Mouse (Mus musculus) right cerebral cortex, adult 18-20 months (tissue): ENCODE data around the gene Scamp1.

Source experiments
- DNase-seq: peaks from one replicate; pipeline ENCODE4 v3.0.0; 2022; ENCODE audit warnings: mixed read lengths

Gene Scamp1

DNA sequence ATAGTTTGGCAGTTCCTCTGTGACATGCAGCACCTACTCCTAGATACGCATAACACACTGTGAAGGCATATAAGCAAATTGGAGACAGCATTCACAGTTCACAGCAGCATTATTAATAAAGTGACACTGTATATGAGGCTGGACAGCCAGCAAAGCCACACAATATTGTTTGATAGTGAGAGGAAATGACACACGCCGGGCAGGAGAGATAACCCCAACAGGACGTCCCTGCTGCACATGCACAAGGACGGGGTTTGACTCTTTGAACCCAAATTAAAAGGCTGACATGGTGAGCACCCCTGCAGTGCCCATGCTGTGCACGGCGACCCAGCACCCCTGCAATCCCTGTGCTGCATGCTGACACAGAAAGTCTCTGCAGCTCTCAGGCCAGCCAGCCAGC is 17.5 kb downstream of the Scamp1 start:
- no peak for DNase-seq

DNA sequence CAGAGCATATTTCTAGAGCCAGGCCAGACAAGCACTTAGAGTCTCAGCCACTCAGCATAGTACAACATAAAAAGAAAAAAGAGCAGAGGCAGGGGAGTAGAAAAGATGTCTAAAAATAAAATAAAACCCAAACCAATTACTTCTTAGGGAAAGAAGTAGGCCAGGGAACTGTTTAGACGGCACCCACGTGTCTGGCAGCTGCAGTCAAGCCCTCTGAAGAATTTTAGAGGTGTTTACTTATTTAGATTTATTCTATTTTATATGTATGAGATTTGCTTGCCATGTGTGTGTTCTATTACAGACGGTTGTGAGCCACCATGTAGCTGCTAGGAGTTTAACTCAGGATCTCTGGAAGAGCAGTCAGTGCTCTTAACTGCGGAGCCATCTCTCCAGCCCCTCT is 18.5 kb downstream of the Scamp1 start:
- no peak for DNase-seq

DNA sequence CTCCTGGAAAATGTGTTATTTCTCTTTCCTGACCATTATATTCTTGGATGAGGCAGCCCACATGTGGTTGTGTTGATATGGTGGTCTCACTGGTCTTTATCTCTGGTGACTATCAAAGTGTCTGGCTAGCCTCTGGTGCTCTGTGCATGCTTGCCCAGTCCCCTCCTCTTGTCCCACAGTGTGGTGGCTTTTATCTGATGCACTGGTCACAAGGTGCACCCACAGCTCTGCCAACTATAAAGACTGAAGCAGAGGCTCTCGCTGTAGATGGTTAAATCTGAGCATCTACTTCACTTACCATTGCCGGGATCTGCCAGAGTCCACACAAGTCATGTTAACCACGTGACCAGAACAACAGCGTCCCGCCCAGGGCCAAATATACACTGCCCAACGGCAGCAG is 19.1 kb downstream of the Scamp1 start:
- DNase-seq = no peak

DNA sequence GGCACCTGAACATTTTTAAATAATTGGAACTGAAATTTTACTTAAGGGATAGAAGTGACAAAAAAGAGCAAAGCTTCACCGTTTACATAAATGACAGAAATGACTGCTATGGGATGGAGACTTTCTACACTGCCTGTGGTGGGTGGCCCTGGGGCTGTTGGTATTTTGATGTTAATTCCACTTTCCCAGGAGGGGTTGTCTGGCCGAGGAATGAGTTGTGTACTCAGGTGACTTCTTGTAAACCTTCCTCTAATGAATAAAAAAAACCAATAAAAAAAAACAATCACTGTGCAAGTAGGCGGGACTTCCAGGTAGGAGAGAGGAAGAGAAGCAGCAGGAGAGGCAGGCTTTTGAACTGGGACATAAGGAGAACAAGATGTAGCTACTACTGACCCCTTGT is 20.4 kb downstream of the Scamp1 start:
- no peak for DNase-seq

DNA sequence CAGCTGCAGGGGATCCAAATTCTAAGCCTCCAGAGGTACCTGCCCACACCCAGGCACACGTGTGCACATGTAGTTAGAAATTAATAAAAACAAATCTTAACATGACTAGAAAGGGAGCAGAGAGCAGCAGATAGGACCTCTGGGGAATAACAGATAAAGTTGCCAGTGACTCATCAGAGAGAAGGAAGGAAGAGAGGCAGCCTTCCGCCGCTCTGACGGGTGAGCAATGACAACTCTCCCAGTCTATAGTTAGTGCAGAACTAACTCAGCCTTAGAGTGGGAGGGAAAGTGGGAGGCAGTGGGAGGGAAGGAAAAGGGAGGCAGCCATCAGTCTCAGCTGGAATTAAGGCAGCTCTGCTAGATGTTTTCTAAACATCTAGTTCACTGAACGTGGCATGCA is 21.7 kb downstream of the Scamp1 start:
- DNase-seq = peak; percentile 52

DNA sequence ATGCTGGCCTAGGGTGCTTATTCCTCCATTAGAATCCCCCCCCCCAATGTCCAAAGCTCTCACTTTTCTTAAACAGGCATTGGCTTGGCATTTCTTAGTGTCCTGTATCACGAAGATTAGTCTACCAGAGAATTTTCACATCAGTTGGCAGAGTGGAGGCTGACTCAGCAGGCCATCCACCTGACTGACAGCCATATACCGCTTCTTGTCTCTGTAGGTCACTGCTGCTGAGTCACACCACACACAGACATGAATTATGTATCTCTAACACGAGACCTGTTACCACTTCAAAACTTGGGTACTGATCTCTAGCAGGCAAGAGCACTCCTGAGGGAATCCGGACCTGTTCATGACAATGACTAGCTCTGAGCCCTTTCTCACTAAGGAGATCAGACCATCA is 23.1 kb downstream of the Scamp1 start:
- DNase-seq = peak; percentile 40

DNA sequence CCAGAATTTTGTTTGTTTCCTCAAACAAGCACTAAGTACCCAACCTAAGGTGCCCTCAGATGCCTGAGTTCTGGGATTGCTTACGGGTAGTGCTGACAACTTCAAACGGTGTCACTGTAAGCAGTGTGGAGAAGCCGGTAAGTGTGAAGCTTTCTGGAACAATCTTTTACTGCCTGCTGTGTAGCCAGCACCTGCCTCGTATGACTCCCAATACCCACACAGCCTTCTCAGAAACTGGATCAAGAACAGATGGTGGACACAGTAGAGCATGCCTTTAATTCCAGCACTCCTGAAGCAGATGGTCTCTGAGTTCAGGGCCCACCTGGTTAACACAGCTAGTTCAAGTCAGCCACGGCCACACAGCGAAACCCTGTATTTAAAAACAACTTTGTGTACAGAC is 24.0 kb downstream of the Scamp1 start:
- no peak for DNase-seq

DNA sequence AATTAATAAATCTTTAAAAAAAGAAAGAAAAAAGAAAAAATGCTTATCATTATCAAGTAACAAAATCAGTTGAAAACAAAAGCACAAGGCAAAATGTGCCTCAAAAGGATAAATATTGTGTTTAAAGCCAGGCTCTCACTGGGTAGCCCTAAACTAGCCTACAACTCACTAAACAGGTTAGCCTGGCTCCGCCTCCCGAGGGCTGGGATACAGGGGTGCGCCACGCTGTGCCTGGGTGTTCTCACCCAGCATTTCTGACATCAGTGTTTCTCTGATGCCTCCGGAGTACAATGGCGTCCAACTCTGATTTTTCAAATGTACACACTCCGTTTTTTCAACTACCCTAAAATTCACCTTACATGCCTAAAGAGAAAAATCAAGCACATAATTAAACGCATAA is 24.7 kb downstream of the Scamp1 start:
- DNase-seq = no peak

DNA sequence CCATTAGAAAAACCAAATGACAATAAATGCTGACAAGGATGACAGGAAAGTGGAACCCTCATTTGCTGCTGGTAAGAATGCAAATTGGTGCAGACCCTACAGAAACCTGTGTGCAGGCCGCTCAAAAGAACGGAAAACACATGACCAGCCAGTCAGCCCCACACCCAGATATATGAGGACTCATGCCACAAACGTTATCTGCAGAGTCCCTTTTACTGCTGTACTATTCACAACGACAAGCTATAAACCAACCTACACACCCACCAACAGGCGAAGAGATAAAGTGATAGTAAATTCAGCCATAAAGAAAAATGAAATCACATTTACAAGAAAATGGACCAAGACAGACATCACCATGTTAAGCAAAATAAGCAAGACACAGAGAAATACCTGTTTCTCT is 26.4 kb downstream of the Scamp1 start:
- DNase-seq = no peak

DNA sequence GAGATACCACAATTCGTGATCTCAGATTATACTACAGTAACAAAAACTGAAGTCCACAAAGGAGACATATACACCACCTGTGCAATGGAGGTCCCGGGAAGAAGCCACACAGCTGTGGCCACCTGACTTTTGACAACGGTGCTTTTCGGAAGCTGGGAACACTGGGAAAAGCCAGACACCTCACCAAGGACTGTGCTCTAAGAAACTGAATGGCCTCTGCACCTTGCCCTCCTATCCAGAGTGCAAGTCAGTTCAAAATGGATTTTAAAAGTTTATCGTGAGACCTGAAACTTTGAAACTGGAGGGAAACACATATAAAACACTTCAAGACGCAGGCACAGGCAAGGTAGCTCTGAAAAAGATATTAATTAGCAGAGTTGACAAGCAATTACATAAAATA is 27.1 kb downstream of the Scamp1 start:
- no peak for DNase-seq

DNA sequence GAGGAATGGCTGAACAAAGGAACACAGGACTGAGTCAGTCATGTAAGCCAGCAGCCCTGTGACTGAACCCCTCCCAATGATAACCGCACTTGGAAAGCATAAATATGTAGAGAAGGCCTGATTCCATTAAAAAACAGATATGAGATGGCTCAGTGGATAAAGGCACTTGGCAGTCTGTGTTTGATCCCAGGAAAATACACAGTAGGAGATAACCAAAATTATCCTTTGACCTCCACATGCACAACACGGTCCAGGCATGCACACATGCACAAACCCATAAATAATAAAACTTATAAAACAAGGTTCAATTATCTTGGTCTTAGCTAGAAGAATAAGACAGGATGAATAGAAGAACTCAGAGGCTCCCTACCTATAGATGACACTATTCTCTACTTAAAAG is 27.9 kb downstream of the Scamp1 start:
- DNase-seq = no peak

DNA sequence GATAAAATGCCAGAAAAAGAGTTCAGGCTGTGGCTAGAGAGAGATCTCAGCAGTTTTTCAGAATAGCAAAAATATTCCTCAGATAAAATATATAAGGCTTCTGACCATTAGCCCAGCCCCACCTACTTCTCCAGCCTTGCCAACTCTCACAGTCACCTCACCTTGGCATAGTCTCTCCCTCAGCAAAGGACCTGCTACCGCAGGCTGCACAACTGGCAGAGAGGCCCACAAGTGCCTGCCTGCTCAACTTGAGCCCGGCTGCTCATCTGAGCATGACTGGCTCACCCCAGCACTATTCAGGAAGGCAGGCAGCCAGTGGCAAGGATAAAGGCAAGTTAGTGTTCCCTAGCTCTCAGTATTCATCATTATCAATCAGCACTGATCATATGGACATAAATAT is 30.5 kb downstream of the Scamp1 start:
- DNase-seq = no peak

DNA sequence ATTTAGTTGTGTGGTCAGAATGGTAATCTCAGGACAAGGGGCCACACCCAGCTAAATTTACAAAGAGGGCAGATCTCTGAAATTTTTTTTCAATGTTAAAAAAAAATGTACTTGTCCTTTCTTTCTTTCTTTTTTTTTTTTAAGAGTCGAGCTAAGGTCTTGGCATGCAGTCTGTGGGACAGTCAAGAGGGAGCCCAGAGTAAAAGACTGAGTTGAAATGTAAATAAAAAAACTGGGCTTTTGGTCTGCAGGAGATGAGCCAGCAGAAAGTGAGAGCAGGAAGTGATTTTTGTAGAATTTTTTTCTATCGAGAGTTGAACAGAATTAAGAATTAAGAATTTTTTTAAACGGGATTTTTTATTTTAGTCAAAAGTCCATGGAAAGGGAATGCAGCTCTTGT is 31.4 kb downstream of the Scamp1 start:
- DNase-seq = no peak

DNA sequence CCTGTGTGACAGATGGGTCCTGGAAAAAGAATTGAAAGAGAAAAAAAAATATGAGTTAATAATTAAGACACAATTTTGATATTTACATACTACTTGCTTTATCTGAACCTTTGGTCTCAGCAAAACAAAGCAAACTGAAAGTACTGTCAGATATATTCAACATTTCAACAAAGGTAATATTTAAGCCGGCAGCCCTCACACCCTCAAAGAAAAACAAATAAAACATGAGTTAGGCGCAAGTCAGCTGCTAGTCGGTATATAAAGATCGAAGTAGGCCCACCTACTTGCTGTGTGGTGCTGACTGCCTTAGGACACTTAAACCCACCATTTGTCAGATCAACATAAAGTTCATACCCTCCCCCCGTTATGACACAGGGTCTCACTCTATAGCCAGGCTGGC is 32.6 kb downstream of the Scamp1 start:
- DNase-seq = no peak

DNA sequence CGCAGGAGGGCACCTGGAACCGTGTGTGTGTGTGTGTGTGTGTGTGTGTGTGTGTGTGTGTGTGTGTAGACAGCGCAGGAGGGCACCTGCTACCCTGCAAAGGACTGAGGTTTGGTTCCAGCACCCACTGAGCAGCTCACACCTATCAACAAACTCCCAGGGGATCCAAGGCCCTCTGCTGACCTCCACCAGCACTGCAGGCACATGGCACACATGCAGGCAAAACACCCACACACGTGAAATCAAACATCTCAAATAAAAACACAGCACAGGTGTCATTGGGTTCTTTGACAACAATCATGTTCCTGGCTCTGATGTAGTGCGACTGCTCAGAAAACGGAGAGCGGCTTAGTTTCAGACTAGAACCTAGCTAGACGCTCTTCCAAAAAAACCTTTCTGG is 34.9 kb downstream of the Scamp1 start:
- DNase-seq = no peak

DNA sequence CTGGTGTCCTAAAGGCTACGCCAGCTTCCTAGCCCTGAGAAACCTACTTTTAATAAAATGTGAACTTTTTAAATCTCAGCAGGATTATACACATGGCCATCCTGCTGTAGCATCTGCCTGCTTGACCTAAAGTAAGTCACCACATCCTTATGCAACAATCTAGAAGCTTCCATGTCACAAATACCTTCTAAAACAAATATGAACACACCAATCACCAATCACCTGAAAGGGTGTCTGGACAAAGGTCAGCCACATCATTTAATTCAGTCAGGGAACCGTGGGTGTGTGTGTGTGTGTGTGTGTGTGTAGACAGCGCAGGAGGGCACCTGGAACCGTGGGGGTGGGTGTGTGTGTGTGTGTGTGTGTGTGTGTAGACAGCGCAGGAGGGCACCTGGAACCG is 35.5 kb downstream of the Scamp1 start:
- no peak for DNase-seq

DNA sequence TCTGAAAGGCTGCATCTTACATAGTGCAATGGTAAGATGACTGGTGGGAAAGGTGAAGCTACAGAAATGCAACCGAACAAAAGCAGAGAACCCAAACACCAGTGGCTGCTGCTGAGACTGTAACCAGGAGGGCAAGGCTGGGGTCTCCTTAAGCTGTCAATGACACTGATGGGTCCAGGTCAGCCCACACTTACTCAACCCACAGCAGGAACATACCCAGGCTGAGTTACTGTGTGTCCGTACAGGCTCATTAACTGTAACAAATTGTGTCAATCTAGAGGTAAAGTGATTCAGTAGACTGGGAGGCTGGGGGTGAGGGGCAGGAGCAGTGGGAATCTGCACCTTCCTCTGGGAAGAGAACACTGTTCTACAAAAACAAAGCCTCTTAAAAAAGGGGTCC is 42.8 kb downstream of the Scamp1 start:
- DNase-seq = no peak

DNA sequence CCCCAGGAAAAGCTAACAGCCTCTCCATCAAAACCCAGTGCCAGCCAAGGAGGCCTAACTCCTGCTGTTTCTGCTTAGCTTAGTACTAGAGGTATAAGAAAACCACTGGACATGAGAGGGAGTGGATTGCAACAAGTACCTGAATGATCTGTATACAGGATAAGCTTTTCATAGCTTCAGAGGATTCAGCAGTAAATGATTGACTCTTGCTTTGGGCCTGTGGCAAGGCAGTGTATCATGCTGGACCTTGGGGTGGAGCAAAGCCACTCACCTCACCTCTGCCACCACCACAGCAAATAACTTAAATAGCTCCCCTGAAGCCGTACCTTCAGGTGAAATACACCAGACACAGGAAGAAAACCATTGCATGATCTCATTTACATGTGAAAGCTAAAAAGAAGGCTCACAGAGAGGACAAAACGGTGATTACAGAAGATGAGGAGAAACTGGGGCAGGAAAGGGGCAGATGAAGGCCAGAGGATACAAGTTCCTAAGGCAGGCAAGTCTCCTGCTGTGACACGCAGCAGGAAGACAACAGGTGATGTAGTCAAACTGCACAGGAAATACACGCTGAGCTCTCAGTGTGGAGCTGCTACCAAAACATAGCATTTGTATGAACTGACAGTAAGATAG is 43.6 kb downstream of the Scamp1 start:
- no peak for DNase-seq

DNA sequence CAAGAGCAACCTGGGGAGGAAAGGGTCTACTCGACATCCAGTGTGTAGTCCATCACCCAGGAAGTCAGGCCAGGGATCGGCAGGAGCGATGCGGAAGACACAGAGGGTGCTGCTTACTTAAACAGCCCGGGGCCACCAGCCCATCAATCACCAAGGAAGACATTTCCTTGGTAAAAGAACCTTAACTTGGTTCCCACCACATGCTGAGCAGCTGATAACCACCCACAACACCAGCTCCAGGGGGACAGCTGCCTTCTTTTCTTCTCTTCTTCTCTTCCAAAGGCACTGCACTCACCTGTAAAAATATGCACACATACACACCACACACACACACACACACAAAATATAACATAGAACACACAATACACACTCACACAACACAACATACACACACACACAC is 44.8 kb downstream of the Scamp1 start:
- DNase-seq = no peak

DNA sequence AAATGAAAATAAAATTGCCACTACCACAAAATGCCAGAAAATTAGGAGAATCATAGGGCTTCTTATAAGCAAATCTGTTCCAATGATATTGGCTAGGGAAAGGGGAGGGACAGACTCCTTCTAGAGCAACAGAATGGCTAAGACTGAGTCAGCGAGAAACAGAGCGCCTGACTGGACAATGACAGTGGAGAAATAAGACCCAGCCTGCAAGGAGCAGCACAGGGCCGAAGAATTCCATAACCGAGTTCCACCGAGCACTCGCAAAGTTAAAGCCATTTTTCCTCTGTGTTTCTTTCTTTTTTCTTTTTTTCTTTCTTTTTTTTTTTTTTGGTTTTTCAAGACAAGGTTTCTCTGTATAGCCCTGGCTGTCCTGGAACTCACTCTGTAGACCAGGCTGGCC is 45.5 kb downstream of the Scamp1 start:
- no peak for DNase-seq

DNA sequence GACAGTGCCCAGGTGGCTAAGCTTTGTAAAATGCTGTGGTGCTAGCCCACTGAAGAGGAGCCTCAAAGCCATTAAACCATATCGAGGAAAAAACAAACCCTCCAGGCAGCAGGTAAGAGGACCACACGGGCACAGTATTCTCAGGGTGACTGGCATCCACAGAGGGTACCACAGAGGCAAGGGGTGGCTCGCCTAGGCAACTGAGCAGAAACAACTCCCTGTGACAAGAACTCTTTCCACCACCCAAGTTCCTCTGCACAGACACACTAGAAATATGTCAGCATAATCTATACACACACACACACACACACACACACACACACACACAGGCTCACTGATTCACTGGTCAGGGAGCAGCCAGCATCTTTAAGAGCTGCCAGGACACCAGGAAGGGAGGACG is 46.2 kb downstream of the Scamp1 start:
- DNase-seq = no peak

DNA sequence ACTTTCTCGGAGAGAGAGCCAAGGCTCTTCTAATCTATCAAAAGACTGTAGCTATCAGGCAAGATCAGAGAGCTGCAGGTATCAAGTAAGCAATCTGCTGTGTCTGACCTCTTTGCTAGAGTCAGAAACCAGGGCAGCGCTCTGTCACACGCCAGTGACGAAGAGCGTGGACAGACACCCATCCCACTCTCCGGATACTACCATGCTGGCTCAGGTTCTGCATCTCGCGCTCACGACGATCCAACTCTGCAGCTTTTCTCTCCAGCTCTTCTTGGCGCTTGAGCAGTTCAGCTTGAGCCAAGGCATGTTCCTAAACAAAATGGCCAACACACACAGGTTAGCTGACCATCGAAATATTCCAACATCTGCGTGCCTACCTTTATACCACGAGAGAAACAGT is 53.8 kb downstream of the Scamp1 start:
- DNase-seq = no peak

DNA sequence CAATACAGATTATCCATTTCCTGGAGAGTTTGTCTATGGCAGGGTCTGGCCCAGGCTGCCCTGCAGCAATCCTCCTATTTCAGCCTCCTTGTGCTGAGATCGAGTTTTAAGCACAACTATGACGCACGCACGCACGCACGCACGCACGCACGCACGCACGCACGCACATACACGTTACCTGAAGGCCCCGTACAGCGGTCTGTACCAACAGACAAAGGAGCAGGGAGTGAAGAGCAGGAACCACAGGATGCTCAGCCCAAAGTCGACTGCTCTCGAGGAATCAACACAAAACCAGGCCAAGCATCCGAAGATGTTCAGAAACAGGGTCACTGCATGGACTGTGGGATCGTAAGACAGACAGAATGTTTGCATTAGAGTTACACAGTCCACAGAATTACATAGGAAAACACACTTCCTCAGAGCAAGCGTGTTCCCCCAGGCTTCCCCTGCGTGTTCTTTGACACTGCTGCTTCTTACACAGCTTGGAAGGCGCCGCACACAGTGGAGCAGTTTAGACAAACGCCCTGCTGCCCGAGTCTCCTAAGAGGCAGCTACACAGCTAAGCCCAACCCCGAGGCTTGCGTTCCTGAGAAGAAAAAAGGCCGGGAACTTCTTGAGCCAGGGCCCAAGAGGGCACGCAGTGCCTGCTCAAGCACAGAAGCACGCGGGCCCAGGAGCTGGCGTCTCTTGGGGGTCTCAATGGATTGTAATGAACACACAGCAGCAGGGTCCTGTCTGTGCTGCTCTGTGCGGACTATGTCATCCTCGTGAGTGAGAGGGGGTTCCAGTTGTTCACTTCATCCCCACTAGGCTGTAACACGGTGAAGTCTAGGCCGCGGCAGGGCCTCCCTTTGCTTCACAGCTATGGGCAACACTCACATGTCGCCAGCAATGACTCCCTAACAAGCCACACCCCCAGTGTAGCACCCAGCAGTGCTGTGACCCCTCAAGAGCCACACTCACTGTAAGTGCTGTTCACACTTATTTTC is 60.6 kb downstream of the Scamp1 start:
- DNase-seq = no peak

DNA sequence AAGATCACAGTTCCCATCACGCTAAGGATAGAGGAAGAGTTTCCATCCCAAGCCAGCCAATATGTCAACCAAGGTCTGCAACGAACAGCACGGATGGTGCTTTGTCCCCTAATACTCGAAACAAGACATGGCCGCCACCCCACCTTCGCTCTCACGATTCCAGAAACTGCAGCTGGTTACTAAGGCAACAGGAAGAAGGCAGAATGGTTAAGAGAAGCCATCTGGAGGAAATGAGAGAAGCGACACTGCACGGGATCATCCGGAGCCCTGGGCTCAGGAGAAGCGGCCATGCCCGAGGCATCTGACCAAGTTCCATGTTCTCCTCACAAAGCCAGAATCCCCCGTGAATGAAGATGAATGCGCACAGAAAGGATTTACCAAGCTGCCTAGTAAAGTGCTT is 62.0 kb downstream of the Scamp1 start:
- peak; percentile 17 for DNase-seq

DNA sequence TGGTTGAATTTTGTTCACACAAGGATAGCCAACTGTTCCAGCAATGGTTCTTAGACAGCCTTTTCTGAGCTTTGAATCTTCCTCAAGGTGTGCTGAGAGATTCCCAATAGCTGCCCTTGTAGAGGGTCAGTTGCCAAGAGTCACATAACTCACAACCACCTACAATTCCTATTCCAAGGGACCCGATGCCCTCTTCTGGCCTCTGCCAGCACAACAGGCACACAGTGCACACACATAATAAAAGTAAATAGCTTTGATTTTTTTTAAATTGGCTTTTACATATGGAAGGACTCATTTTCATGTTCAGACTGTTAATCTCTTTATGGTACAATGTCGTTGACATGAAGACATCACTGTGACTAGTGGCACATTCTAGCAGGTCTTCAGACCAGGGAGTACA is 72.9 kb downstream of the Scamp1 start:
- no peak for DNase-seq
